Mouse (Mus musculus) liver, embryonic 12.5 days (tissue): ENCODE results near the gene Cdh12. TPM values are rescaled to one million over a fixed set of nuclear protein-coding genes. Genes with fewer than 3 reads are reported as not detected.
A peak's percentile ranks its signal among the peaks of the same experiment; 100 is the strongest.

ENCODE experiments used
- ATAC-seq: fragments of 200-750 bp; cut with Nextera tagmentation; 2 replicates; pipeline ENCODE4 v1.8.0; 2017; ENCODE audit warnings: moderate number of reproducible peaks, mild to moderate bottlenecking, moderate library complexity
- H3K27ac ChIP-seq: fragments of 300-500 bp; sonication (generic); 2 replicates; pipeline ENCODE4 v1.5.1; 2016; ENCODE audit warnings: mild to moderate bottlenecking
- H3K27me3 ChIP-seq: fragments of 300-500 bp; sonication (generic); replicated peaks from 2 replicates; pipeline ENCODE4 v1.6.1; 2016; ENCODE audit warnings: mild to moderate bottlenecking, moderate library complexity
- H3K36me3 ChIP-seq: fragments of 300-500 bp; sonication (generic); 2 replicates; pipeline ENCODE4 v1.6.1; 2016; ENCODE audit warnings: mild to moderate bottlenecking, moderate library complexity
- H3K4me1 ChIP-seq: fragments of 300-500 bp; sonication (generic); 2 replicates; pipeline ENCODE4 v1.6.1; 2016
- H3K4me2 ChIP-seq: fragments of 300-500 bp; sonication (generic); 2 replicates; pipeline ENCODE4 v1.6.1; 2016; ENCODE audit warnings: mild to moderate bottlenecking, moderate library complexity
- H3K4me3 ChIP-seq: fragments of 300-500 bp; sonication (generic); 2 replicates; pipeline ENCODE4 v1.5.1; 2016; ENCODE audit warnings: mild to moderate bottlenecking, moderate library complexity
- H3K9ac ChIP-seq: fragments of 300-500 bp; sonication (generic); 2 replicates; pipeline ENCODE4 v1.6.1; 2016; ENCODE audit warnings: mild to moderate bottlenecking, moderate library complexity
- H3K9me3 ChIP-seq: fragments of 300-500 bp; sonication (generic); replicated peaks from 2 replicates; pipeline ENCODE4 v1.6.1; 2016; ENCODE audit warnings: mild to moderate bottlenecking, moderate library complexity
- WGBS: fragments of 180-500 bp; shearing (Covaris S2); methylation state at CpG from one replicate; pipeline ENCODE4 v1.1.7; 2016; ENCODE audit not compliant: insufficient replicate concordance; 5-methylcytosine and 5-hydroxymethylcytosine counted together
- polyA plus RNA-seq: library from polyadenylated mRNA; unstranded; fragments of >200 nt; fragmentation: Nextera tagmentation; extraction: Ambion mirVana; gene quantifications from 2 replicates; pipeline ENCODE4 v1.2.1, GENCODE M21; 2016

The Cdh12 gene
- polyA plus RNA-seq, 1 experiment from 2014 or later = not detected

- Histone ChIP-seq H3K36me3 (no peaks in the 10 kb centered on the region), H3K27ac (no peak overlapping the region), H3K4me2 (no peak overlapping the region), H3K4me1 (no peaks in the 10 kb centered on the region), H3K9ac (no peak overlapping the region), H3K9me3 (no peaks in the 10 kb centered on the region), H3K4me3 (no peak overlapping the region), H3K27me3 (no peaks in the 10 kb centered on the region)
- WGBS = 51% methylated on average over 2 of the region's 2 CpGs
- no peak for ATAC-seq
Observed at GRCm38 (mm10) chr15:20967463-20967862, 518.4 kb downstream of the Cdh12 start.

DNA sequence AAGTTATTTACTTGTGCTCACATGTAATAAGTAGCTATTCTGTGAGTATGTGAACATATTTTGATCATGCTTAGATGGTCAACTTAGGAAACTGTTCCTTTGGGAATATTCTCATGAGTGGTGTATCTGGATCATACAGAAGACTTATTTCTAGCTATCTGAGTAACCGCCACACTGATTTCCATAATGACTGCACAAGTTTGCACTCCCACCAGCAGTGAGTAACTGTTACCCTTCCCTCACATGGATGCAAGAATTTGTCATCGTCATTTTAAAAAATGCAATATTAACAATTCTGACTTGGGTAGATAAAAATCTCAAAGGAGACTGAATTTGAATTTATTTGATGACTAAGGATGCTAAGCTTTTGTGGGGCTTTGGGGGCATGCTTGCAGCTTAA, 522.0 kb downstream of the Cdh12 start:
- no peaks in the 10 kb centered on the region for H3K27me3 ChIP-seq
- no peak for ATAC-seq
- H3K4me2 ChIP-seq = no peak overlapping the region
- no peaks in the 10 kb centered on the region for H3K36me3 ChIP-seq
- H3K4me1 ChIP-seq = no peaks in the 10 kb centered on the region
- no peak overlapping the region for H3K4me3 ChIP-seq
- 72% methylated on average over 2 of the region's 2 CpGs for WGBS
- no peak overlapping the region for H3K27ac ChIP-seq
- H3K9me3 ChIP-seq = no peaks in the 10 kb centered on the region
- no peak overlapping the region for H3K9ac ChIP-seq

- Histone ChIP-seq H3K4me3 (no peak overlapping the region), H3K27ac (no peak overlapping the region), H3K36me3 (no peaks in the 10 kb centered on the region), H3K9ac (no peak overlapping the region), H3K27me3 (no peaks in the 10 kb centered on the region), H3K9me3 (no peaks in the 10 kb centered on the region), H3K4me2 (no peak overlapping the region), H3K4me1 (no peaks in the 10 kb centered on the region)
- no peak for ATAC-seq
- whole genome bisulfite sequencing = 64% methylated on average over 4 of the region's 4 CpGs
Observed at GRCm38 (mm10) chr15:21000541-21000940, 551.5 kb downstream of the Cdh12 start.

DNA sequence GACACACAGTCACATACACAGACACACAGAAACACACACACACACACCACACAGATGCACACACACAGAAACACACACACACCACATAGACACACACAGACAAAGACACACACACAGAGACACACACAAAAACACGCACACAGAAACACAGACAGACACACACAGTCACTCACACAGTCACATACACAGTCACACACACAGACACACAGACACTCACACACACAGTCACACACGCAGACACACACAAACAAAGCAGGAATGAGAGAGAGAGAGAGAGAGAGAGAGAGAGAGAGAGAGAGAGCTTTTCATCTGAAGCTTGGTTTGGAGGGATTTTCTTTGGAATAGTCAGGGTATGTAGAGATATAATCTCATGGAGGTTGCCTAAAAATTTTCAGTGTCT, 558.9 kb downstream of the Cdh12 start:
- no peak for ATAC-seq
- Histone ChIP-seq H3K9me3 (no peaks in the 10 kb centered on the region), H3K4me2 (no peak overlapping the region), H3K9ac (no peak overlapping the region), H3K36me3 (no peaks in the 10 kb centered on the region), H3K27me3 (no peaks in the 10 kb centered on the region), H3K4me1 (no peaks in the 10 kb centered on the region), H3K4me3 (no peak overlapping the region), H3K27ac (no peak overlapping the region)
- WGBS = 54% methylated on average over 2 of the region's 2 CpGs

DNA sequence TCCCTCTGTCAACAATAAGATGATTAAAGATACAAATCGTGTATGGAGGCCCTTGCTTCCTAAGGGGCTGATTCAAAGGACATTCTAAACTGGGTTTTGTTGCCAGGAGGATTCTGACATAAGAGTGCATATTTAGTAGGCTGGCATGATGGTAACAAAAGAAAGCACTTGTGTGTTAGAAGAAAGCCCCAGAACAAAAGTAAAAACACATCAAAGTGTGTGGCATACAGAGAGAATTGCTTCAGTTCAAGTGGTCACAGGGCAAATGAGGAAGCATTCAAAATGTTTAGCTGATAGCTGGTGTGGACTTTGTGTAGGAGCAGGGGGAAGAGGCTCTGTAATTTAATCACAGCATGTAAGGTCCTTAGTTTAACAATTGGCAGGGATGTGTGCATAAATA, 559.4 kb downstream of the Cdh12 start:
- WGBS = 56% methylated on average over 1 of the region's 1 CpGs
- Histone ChIP-seq H3K4me1 (no peaks in the 10 kb centered on the region), H3K36me3 (no peaks in the 10 kb centered on the region), H3K4me3 (no peak overlapping the region), H3K9me3 (no peaks in the 10 kb centered on the region), H3K27ac (no peak overlapping the region), H3K27me3 (no peaks in the 10 kb centered on the region), H3K9ac (no peak overlapping the region), H3K4me2 (no peak overlapping the region)
- no peak for ATAC-seq

DNA sequence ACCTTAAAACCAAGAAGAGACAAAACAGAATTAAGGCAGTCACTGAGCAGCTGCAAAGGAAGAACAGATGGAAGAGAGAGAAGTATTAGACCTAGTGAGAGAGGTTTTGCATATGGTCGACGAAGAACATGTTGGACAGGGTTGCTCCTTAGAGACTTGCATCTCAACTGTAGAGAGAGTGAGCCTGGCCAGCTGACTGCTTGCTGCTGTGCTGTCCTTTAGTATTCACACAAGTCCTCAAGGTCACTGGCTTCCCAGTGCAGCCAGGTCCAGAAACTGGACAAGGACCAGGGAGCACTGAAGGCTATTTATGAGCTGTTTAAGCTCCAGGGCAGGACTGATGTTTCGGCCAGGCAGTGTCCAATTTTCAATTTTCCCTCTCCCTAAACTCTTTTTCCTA, 559.9 kb downstream of the Cdh12 start:
- H3K4me2 ChIP-seq = no peak overlapping the region
- no peak overlapping the region for H3K9ac ChIP-seq
- H3K27me3 ChIP-seq = no peaks in the 10 kb centered on the region
- no peaks in the 10 kb centered on the region for H3K4me1 ChIP-seq
- H3K4me3 ChIP-seq = no peak overlapping the region
- ATAC-seq = no peak
- no peaks in the 10 kb centered on the region for H3K9me3 ChIP-seq
- 59% methylated on average over 3 of the region's 3 CpGs for WGBS
- H3K36me3 ChIP-seq = no peaks in the 10 kb centered on the region
- no peak overlapping the region for H3K27ac ChIP-seq

DNA sequence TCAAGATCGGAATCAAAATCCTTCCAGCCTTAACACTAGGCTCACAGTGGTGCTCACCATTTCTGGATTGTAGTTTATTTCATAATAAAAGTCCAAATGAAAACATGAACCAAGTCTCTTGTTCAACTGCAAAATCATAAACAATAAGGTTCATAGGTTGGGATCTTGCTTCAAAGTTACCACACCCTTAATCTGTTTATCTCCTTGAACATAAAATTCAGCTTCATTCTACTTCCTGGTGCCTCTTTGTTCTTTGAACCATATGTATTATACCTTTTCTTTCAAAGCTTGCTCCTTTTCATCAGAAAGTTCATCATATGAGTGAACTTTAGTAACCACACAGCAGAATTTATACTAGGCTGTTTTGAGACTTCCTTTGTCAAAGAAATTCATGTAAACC, 614.6 kb downstream of the Cdh12 start:
- no peak for ATAC-seq
- Histone ChIP-seq H3K4me1 (no peaks in the 10 kb centered on the region), H3K27me3 (no peaks in the 10 kb centered on the region), H3K4me2 (no peak overlapping the region), H3K4me3 (no peak overlapping the region), H3K9ac (no peak overlapping the region), H3K36me3 (no peaks in the 10 kb centered on the region), H3K27ac (no peak overlapping the region), H3K9me3 (no peaks in the 10 kb centered on the region)
- WGBS = 39% methylated on average over 1 of the region's 1 CpGs

GRCm38 (mm10) chr15:21069264-21069663, 620.2 kb downstream of the Cdh12 start:
- Histone ChIP-seq H3K9me3 (no peaks in the 10 kb centered on the region), H3K27ac (no peak overlapping the region), H3K4me3 (no peak overlapping the region), H3K36me3 (no peaks in the 10 kb centered on the region), H3K4me2 (no peak overlapping the region), H3K4me1 (no peaks in the 10 kb centered on the region), H3K9ac (no peak overlapping the region), H3K27me3 (no peaks in the 10 kb centered on the region)
- ATAC-seq = no peak
- 54% methylated on average over 2 of the region's 2 CpGs for WGBS

- H3K4me2 ChIP-seq = no peak overlapping the region
- ATAC-seq = no peak
- H3K9ac ChIP-seq = no peak overlapping the region
- no peaks in the 10 kb centered on the region for H3K9me3 ChIP-seq
- H3K27me3 ChIP-seq = no peaks in the 10 kb centered on the region
- H3K27ac ChIP-seq = no peak overlapping the region
- H3K36me3 ChIP-seq = no peaks in the 10 kb centered on the region
- no peaks in the 10 kb centered on the region for H3K4me1 ChIP-seq
- 74% methylated on average over 1 of the region's 1 CpGs for WGBS
- no peak overlapping the region for H3K4me3 ChIP-seq
Observed at GRCm38 (mm10) chr15:21092824-21093223, 643.8 kb downstream of the Cdh12 start.

GRCm38 (mm10) chr15:21109009-21109841, 660.2 kb downstream of the Cdh12 start:
- Histone ChIP-seq H3K9ac (no peak overlapping the region), H3K27me3 (no peaks in the 10 kb centered on the region), H3K36me3 (no peaks in the 10 kb centered on the region), H3K4me2 (peak overlapping the region; percentile 4; the same call in 1 of the 2 replicates), H3K27ac (no peak overlapping the region), H3K4me3 (no peak overlapping the region), H3K4me1 (no peaks in the 10 kb centered on the region), H3K9me3 (no peaks in the 10 kb centered on the region)
- no peak for ATAC-seq
- WGBS = 16% methylated on average over 11 of the region's 11 CpGs

GRCm38 (mm10) chr15:21109889-21110500, 660.9 kb downstream of the Cdh12 start:
- no peaks in the 10 kb centered on the region for H3K36me3 ChIP-seq
- no peak overlapping the region for H3K9ac ChIP-seq
- no peak overlapping the region for H3K27ac ChIP-seq
- H3K4me1 ChIP-seq = no peaks in the 10 kb centered on the region
- no peak overlapping the region for H3K4me2 ChIP-seq
- H3K27me3 ChIP-seq = no peaks in the 10 kb centered on the region
- H3K9me3 ChIP-seq = no peaks in the 10 kb centered on the region
- no peak overlapping the region for H3K4me3 ChIP-seq
- 39% methylated on average over 4 of the region's 4 CpGs for WGBS
- no peak for ATAC-seq

GRCm38 (mm10) chr15:21110874-21111603, 662.0 kb downstream of the Cdh12 start:
- Histone ChIP-seq H3K4me2 (peak overlapping the region; percentile 14; the same call in 1 of the 2 replicates), H3K4me3 (no peak overlapping the region), H3K27me3 (no peaks in the 10 kb centered on the region), H3K36me3 (no peaks in the 10 kb centered on the region), H3K27ac (no peak overlapping the region), H3K4me1 (no peaks in the 10 kb centered on the region), H3K9me3 (no peaks in the 10 kb centered on the region), H3K9ac (no peak overlapping the region)
- ATAC-seq = no peak
- 21% methylated on average over 23 of the region's 23 CpGs for WGBS
